Mouse (Mus musculus) telencephalon, adult 2 months (tissue): ENCODE results near the gene Slc13a5.

Experiments used
- DNase-seq: peaks from one replicate; pipeline ENCODE4 v3.0.0-alpha.2; 2011; ENCODE audit warnings: low read depth, low spot score

Slc13a5 gene

DNA sequence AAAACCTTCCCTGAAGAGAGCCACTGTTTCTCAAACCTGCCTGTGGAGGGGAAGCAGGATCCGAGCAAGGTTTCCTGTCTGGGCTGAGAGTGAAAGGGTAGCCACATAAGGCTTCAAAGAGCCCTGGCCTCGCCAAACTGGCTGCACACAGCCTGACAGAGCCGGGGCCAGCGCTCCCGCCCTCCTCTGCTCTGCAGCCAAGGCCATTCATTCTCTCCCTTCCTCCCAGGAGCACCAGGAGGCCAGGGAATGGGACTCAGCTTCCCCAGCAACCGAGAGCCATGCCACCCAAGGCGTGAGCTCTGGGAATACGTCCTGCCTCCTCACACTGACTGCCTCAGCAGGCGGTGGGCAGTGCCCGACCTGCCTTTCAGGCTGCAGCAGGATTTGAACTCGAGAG lies 1.5 kb downstream of the Slc13a5 start:
- DNase-seq: no peak

GRCm38 (mm10) chr11:72256441-72256840 lies 10.6 kb downstream of the Slc13a5 start:
- no peak for DNase-seq

DNA sequence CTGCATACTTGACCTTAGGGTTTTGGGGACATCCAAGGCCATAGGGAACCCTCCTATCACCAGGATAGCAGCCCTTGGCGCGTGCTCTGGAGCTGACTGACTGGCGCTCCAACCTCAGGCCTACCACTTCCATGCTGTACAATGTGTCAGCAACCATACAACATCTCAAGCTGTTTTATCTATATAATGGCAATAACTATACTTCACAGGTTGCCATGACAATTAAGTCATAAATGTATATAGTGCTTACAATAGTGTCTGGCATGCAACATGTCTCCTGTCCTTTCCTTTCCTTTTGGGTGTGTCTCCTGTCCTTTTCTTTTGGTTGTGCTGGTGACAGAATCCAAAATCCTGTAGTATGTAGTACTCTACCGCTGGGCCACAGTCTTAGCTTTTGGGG lies 11.4 kb downstream of the Slc13a5 start:
- DNase-seq: no peak

- peak; percentile 55 for DNase-seq
These were observed 21.7 kb downstream of the Slc13a5 start for GRCm38 (mm10) chr11:72245196-72245753.

- no peak for DNase-seq
These were observed 26.8 kb downstream of the Slc13a5 start for GRCm38 (mm10) chr11:72240062-72240860.

DNA sequence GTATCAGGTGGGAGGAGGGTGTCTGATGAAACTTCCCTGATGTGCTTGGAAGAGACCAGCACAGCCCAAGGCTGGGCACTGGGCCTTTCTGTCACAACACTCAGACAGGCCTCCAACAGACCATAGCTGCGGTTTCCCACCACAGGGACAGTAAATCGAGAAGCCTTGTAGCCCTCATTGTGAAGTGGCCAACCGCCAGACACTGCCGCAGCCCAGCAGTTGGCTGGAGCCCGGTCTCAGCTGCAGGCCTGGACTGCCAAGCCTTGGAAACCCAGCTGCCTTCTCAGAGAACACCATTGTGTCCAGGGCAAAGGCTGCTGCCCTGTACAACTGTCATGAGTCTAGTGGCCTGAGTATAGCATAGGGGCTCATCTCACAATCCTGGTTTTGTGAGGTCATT lies 33.0 kb downstream of the Slc13a5 start:
- DNase-seq: peak; percentile 65

DNA sequence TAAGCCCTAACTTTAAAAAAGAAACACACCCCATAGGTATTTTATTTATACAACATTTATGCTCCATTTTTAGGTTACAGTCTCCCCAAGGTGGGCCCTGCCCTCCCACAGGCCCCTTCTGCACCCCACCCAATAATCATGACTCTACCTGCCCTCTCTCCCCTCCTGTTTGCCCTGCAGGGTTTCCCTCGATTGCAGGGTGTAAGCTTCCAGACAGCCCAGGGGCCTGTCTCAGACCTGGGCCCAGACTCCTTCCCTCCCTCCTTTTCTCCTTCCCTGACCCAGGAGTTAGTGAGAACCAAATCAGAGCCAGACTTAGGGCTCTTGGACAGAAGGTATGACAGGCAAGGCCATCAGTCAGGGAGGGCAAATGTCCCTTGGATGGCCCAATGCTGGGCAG lies 34.0 kb downstream of the Slc13a5 start:
- no peak for DNase-seq

GRCm38 (mm10) chr11:72232068-72232467 lies 35.0 kb downstream of the Slc13a5 start:
- DNase-seq: no peak

GRCm38 (mm10) chr11:72228513-72228912 lies 38.5 kb downstream of the Slc13a5 start:
- DNase-seq: no peak

GRCm38 (mm10) chr11:72226901-72227300 lies 40.1 kb downstream of the Slc13a5 start:
- DNase-seq: no peak

DNA sequence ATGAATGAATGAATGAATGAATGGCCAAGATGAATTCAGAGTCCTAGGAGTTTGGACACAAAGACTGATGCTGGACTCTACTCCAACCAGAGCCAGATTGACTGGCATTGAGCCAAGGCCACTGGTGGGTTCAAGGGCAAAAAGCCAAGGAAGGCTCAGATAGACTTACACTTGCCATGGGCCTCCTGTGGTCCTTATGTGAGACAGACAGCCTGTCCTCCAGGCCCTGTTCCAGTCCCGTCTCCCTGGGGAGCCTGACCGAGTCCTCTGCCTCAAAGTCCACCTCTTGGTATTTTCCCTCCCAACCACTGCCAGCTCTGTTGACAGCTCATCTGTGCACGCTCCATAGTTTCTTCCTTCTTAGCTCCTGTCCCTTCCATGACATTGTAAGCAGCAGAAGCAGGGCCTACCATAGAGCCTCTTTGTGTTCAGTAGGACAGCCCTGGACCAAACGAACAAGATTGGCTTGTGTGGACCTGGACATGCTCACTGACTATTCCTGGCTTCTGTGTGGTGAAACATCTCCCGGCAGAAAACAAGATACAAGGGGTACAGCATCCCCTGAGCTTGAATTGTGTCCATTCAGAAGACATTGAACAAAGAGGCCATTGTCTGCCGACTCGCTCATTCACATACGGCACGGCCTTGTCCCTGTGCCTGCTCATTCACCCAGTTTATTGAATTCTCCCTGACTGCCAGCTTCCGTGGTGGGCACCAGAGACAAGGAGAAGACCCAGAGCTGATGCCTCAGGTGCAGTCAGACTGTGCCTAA lies 40.8 kb downstream of the Slc13a5 start:
- DNase-seq: no peak

- DNase-seq: no peak
These were observed 42.2 kb downstream of the Slc13a5 start for GRCm38 (mm10) chr11:72224865-72225264.

GRCm38 (mm10) chr11:72223414-72223813 lies 43.6 kb downstream of the Slc13a5 start:
- DNase-seq: no peak

- DNase-seq: no peak
These were observed 45.7 kb downstream of the Slc13a5 start for GRCm38 (mm10) chr11:72221278-72221677.

- DNase-seq: no peak
These were observed 49.9 kb downstream of the Slc13a5 start for GRCm38 (mm10) chr11:72217116-72217515.

DNA sequence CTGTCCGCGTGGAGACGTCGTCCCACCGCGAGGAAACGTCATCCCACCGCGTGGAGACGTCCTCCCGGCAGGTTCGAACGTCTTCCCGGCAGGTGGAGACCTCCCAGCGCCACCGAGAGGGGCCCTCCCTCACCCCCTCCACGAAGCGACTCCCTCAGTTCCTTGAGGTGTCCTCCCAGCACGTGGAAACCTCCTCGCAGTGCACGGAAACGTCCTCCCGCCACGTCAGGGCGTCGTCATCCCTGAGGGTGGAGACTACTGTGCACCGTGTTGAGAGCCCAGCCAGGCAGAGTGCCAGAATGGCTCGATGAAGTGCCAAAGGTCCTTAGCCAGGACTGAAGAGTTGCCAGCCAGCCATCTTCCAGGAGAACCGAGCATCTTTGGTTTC lies 51.6 kb downstream of the Slc13a5 start, which contains the start of gene Med31:
Gene Med31, minus strand, starts transcription at position 183 of the 388 bp plus-strand sequence.
- no peak for DNase-seq

DNA sequence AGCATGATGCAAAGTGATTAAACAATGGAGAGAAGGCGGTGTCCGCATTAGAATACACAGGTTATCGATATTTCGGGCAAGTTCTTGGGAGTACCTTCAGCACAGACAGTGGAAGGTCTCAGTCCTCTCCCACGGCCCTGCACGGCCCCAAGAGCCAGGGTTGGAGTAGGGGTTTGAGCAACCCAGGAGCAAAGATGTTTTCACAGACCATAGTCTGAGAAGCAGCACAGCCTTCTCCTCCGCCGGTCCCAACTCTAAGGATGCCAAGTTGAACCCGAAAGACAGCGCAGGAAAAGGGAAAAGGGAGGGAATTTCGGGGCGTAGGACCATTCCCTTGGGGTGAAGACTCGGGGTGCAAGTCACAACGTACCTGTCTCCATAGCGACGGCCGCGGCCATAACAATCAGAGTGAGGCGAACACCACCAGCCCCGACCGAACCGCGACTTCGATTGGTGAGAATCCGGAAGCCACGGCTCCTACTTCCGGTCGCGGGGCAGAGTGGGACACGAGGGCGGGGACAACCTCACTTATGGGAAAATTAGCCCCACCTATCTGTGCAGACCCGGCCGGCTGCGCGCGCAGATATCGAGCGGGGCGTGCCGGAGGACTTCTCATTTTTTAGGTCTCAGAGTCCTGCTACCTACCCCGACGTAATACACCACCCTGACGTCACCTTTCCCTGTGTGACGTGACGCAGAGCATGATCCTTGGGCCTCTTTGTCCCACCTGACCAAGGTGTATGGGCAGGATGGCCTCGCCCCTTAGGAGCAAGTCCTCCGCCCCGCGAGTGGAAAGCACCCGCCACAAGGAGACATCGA lies 52.2 kb downstream of the Slc13a5 start:
- DNase-seq: peak; percentile 96

- no peak for DNase-seq
These were observed 59.1 kb downstream of the Slc13a5 start for GRCm38 (mm10) chr11:72207834-72208377.

GRCm38 (mm10) chr11:72207204-72207833 lies 59.7 kb downstream of the Slc13a5 start, which contains the start of the genes 4933427D14Rik and Txndc17:
TSS of gene 4933427D14Rik (minus strand) at chr11:72207459.
TSS of gene Txndc17 (plus strand) at chr11:72207547.
- peak; percentile 88 for DNase-seq

DNA sequence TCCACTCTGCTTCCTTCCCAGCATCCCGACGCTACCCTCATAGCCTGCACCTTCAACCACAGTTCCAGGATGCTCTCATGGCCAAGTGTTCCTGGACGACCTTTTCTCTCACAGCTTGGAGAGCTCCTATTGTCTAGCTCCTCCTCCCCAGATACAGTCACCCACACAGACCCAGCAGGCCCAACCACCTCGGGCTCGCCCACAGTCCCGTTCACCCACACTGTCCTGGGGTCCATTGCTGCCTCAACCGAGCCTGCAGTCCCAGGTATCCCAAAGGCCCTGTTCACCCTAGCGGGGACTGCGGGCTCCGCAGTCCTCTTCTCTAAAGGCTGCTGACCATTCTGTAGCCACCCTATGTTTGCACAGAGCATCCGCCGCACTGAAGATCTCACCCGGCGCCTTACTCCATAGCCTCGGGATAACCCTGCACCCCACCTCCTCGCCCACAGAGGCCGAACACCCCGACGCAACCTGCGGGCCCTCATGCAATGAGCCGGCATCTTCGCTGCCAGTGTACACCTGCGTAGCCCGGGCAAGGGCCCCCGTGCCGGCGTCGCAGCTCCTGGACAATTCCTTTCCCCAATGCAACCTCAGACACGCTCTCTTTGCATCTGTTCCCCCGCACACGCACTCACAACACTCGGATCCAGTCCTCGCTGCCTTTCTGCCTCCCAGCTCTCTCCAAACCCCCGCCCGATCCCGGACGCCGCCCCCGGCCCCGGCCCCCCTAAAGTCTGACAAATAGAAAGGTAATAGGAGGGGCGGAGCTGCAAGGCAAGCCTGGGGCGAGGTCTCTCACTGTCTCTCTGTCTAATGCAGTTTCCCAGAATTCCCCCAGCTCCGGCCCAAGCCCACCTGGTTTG lies 60.5 kb downstream of the Slc13a5 start, which contains the start of gene Gm43951:
Gene Gm43951, minus strand, starts transcription at position 500 of the 863 bp plus-strand sequence.
- no peak for DNase-seq
